Mouse (Mus musculus) heart, embryonic 14.5 days (tissue): ENCODE data around the gene Cd80. TPM values are rescaled to one million over a fixed set of nuclear protein-coding genes. Genes with fewer than 3 reads are reported as not detected.

ENCODE experiments used
- ATAC-seq: fragments of 200-750 bp; cut with Nextera tagmentation; 2 replicates; pipeline ENCODE4 v1.8.0; 2017; ENCODE audit warnings: low read depth, moderate TSS enrichment; ENCODE audit not compliant: insufficient number of reproducible peaks, insufficient read depth, low FRiP score
- H3K27ac ChIP-seq, 2 experiments: fragments of 200-500 bp in 1 of 2; fragments of 300-500 bp in 1 of 2; sonication (generic) in 1 of 2; replicated peaks in 1 of 2; 2 replicates each; pipeline ENCODE4 v1.5.1; 2012 to 2014; ENCODE audit warnings: low read depth in 2 of 2, low read length in 2 of 2, control low read depth in 1 of 2, mild to moderate bottlenecking in 1 of 2, mixed read lengths in 1 of 2; ENCODE audit not compliant: control insufficient read depth in 1 of 2, insufficient read depth in 1 of 2
- H3K27me3 ChIP-seq: fragments of 300-500 bp; sonication (generic); 2 replicates; pipeline ENCODE4 v1.6.1; 2014; ENCODE audit warnings: mild to moderate bottlenecking, low read length, control low read depth; ENCODE audit not compliant: control insufficient read depth, insufficient read depth
- H3K36me3 ChIP-seq: fragments of 300-500 bp; sonication (generic); 2 replicates; pipeline ENCODE4 v1.6.1; 2014; ENCODE audit warnings: mild to moderate bottlenecking, control low read depth, low read length, mixed read lengths; ENCODE audit not compliant: control insufficient read depth, insufficient read depth
- H3K4me1 ChIP-seq, 2 experiments: fragments of 200-500 bp in 1 of 2; fragments of 300-500 bp in 1 of 2; sonication (generic) in 1 of 2; 2 replicates each; pipeline ENCODE4 v1.6.1; 2012 to 2014; ENCODE audit warnings: low read length in 2 of 2, control low read depth in 1 of 2, mixed read lengths in 1 of 2; ENCODE audit not compliant: control insufficient read depth in 2 of 2, insufficient read depth in 2 of 2
- H3K4me2 ChIP-seq: fragments of 300-500 bp; sonication (generic); 2 replicates; pipeline ENCODE4 v1.6.1; 2014; ENCODE audit warnings: mild to moderate bottlenecking, low read length
- H3K4me3 ChIP-seq, 2 experiments: fragments of 200-500 bp in 1 of 2; fragments of 300-500 bp in 1 of 2; sonication (generic) in 1 of 2; 2 replicates each; pipeline ENCODE4 v1.5.1; 2012 to 2014; ENCODE audit warnings: low read length in 2 of 2, mild to moderate bottlenecking in 2 of 2, control low read depth in 1 of 2, low read depth in 1 of 2, moderate library complexity in 1 of 2; ENCODE audit not compliant: control insufficient read depth in 1 of 2, insufficient read depth in 1 of 2
- H3K9ac ChIP-seq: fragments of 300-500 bp; sonication (generic); 2 replicates; pipeline ENCODE4 v1.6.1; 2014; ENCODE audit warnings: mild to moderate bottlenecking, low read length
- H3K9me3 ChIP-seq: fragments of 300-500 bp; sonication (generic); 2 replicates; pipeline ENCODE4 v1.6.1; 2016; ENCODE audit warnings: low read length, control low read depth; ENCODE audit not compliant: control insufficient read depth
- WGBS: fragments of 180-500 bp; shearing (Covaris S2); extraction: QIAGEN DNeasy Blood & Tissue Kit; methylation state at CpG from one replicate; pipeline ENCODE4 v1.1.7; 2014; 5-methylcytosine and 5-hydroxymethylcytosine counted together
- polyA plus RNA-seq: library from polyadenylated mRNA; unstranded; fragments of >200 nt; fragmentation: Nextera tagmentation; extraction: Ambion mirVana; gene quantifications from 2 replicates; pipeline ENCODE4 v1.2.1, GENCODE M21; 2014

Gene Cd80
- polyA plus RNA-seq, 1 experiment from 2014 or later = 0.38 TPM

- H3K4me1 ChIP-seq = peaks cover 2 to 4% of the 10 kb centered on the region in 2 experiments; a peak in 1 of 4 replicates
- no peaks in the 10 kb centered on the region for H3K27me3 ChIP-seq
- 19% methylated on average over 32 of the region's 32 CpGs for WGBS
- H3K27ac ChIP-seq = no peak overlapping the region
- H3K36me3 ChIP-seq = no peaks in the 10 kb centered on the region
- H3K4me3 ChIP-seq = peak overlapping the region; percentile 35 to 41
- peaks cover 4% of the 10 kb centered on the region; the same call in 1 of the 2 replicates for H3K9me3 ChIP-seq
- H3K9ac ChIP-seq = 0 out of 2 replicates have a peak overlapping the region, but pooled peaks have one; percentile 46
- ATAC-seq = no peak
- peak overlapping the region; percentile 76 for H3K4me2 ChIP-seq
Measured at GRCm38 (mm10) chr16:38482780-38483562, 27.6 kb downstream of the Cd80 start.

DNA sequence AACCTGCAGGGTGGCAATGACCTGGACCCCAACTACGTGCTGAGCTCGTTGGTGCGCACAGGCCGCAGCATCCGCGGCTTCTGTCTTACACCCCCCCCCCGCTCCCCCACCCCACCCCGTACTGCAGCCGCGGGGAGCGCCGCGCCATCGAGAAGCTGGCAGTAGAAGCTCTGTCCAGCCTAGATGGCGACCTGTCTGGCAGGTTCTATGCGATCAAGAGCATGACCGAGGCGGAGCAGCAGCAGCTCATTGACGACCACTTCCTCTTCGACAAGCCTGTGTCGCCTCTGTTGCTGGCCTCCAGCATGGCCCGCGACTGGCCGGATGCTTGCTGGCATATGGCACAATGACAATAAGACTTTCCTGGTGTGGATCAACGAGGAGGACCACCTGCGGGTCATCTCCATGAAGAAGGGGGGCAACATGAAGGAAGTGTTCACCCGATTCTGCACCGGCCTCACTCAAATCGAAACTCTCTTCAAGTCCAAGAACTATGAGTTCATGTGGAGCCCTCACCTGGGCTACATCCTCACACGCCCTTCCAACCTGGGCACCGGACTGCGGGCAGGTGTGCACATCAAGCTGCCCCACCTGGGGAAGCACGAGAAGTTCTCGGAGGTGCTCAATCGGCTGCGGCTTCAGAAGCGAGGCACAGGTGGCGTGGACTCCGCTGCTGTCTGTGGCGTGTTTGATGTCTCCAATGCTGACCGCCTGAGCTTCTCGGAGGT, 28.4 kb downstream of the Cd80 start:
- no peak for ATAC-seq

GRCm38 (mm10) chr16:38492551-38492950, 37.2 kb downstream of the Cd80 start:
- no peak overlapping the region for H3K27ac ChIP-seq
- H3K36me3 ChIP-seq = peaks cover 12% of the 10 kb centered on the region
- no peak overlapping the region for H3K4me3 ChIP-seq
- no peaks in the 10 kb centered on the region for H3K27me3 ChIP-seq
- no peak overlapping the region for H3K9ac ChIP-seq
- WGBS = 78% methylated on average over 3 of the region's 3 CpGs
- no peak overlapping the region for H3K4me2 ChIP-seq
- H3K9me3 ChIP-seq = no peaks in the 10 kb centered on the region
- H3K4me1 ChIP-seq = no peaks in the 10 kb centered on the region
- ATAC-seq = no peak

More for the DNA sequence above, 28.4 kb downstream of the Cd80 start:
- WGBS = 24% methylated on average over 42 of the region's 42 CpGs
- H3K36me3 ChIP-seq = no peaks in the 10 kb centered on the region
- no peaks in the 10 kb centered on the region for H3K27me3 ChIP-seq
- H3K9me3 ChIP-seq = peaks cover 4% of the 10 kb centered on the region; the same call in 1 of the 2 replicates
- H3K9ac ChIP-seq = 0 out of 2 replicates have a peak overlapping the region, but pooled peaks have one; percentile 46
- H3K4me1 ChIP-seq = peaks cover 2 to 4% of the 10 kb centered on the region in 2 experiments; a peak in 1 of 4 replicates
- peak overlapping the region; percentile 35 to 41 for H3K4me3 ChIP-seq
- no peak overlapping the region for H3K27ac ChIP-seq
- H3K4me2 ChIP-seq = peak overlapping the region; percentile 76

GRCm38 (mm10) chr16:38493890-38494289, 38.5 kb downstream of the Cd80 start:
- H3K4me1 ChIP-seq = no peaks in the 10 kb centered on the region
- H3K9ac ChIP-seq = no peak overlapping the region
- H3K27me3 ChIP-seq = no peaks in the 10 kb centered on the region
- ATAC-seq = no peak
- H3K4me2 ChIP-seq = no peak overlapping the region
- H3K36me3 ChIP-seq = peaks cover 26% of the 10 kb centered on the region
- no peaks in the 10 kb centered on the region for H3K9me3 ChIP-seq
- 71% methylated on average over 10 of the region's 10 CpGs for WGBS
- H3K27ac ChIP-seq = no peak overlapping the region
- H3K4me3 ChIP-seq = no peak overlapping the region

GRCm38 (mm10) chr16:38496604-38497140, 41.3 kb downstream of the Cd80 start:
- H3K36me3 ChIP-seq = peaks cover 50% of the 10 kb centered on the region
- no peaks in the 10 kb centered on the region for H3K4me1 ChIP-seq
- 77% methylated on average over 7 of the region's 7 CpGs for WGBS
- H3K9ac ChIP-seq = no peak overlapping the region
- no peaks in the 10 kb centered on the region for H3K27me3 ChIP-seq
- no peak overlapping the region for H3K4me2 ChIP-seq
- H3K4me3 ChIP-seq = no peak overlapping the region
- no peaks in the 10 kb centered on the region for H3K9me3 ChIP-seq
- no peak overlapping the region for H3K27ac ChIP-seq
- no peak for ATAC-seq

DNA sequence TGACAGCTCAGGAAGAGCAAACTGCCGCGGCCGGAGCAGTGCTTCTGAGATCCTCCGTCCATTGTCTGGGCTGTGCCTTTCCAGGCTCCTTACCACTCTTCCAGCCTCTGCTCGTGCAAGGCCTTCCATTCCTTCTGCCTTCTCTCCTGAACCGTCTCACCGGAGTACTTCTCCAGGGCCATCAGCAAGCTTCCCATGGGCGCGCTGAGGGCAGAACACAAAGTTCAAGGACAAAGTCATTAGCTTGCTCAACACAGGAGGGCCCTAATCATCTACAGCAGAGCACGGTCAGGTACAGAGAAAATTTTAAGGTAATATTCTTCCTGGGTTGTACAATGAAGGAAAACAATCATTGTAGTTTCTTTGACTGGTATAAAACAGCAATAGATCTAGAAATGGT, 47.1 kb downstream of the Cd80 start:
- ATAC-seq = no peak
- H3K4me1 ChIP-seq = no peaks in the 10 kb centered on the region
- WGBS = 92% methylated on average over 10 of the region's 10 CpGs
- no peaks in the 10 kb centered on the region for H3K9me3 ChIP-seq
- H3K27ac ChIP-seq = no peak overlapping the region
- H3K27me3 ChIP-seq = no peaks in the 10 kb centered on the region
- H3K4me3 ChIP-seq = no peak overlapping the region
- no peak overlapping the region for H3K9ac ChIP-seq
- no peak overlapping the region for H3K4me2 ChIP-seq
- H3K36me3 ChIP-seq = peaks cover 84% of the 10 kb centered on the region

- ATAC-seq = no peak
- WGBS = 88% methylated on average over 4 of the region's 4 CpGs
Measured at GRCm38 (mm10) chr16:38503528-38503927, 48.2 kb downstream of the Cd80 start.

More at GRCm38 (mm10) chr16:38503528-38503927, 48.2 kb downstream of the Cd80 start:
- no peaks in the 10 kb centered on the region for H3K4me1 ChIP-seq
- no peak overlapping the region for H3K4me2 ChIP-seq
- no peak overlapping the region for H3K27ac ChIP-seq
- H3K27me3 ChIP-seq = no peaks in the 10 kb centered on the region
- H3K36me3 ChIP-seq = peaks cover 82% of the 10 kb centered on the region
- no peaks in the 10 kb centered on the region for H3K9me3 ChIP-seq
- H3K9ac ChIP-seq = no peak overlapping the region
- no peak overlapping the region for H3K4me3 ChIP-seq
